ENCODE assay signal across 13 mouse cellular contexts in the genomic region with DNA sequence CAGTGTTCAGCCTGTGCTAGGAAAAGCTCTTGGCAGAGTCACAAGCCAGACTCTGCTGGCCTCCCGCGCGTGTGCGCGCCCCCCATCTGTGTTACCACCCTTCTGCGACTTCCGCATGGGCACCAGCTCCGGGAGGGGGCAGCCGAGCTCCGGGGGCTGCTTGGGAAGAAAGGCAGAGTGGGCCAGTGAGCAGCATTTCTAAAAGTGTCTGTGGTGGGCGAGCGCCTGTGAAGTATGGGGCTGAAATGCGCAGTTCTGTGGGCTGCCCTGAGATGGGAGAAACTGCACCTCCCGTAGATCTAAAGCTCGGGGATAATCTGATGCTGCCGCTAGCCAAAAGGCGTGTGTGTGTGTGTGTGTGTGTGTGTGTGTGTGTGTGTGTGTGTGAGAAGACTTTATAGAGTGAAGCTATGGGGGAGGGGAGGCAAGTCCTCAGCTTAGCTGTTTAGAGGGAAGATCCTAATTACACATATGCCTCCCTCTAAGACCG. TPM values are rescaled to one million over a fixed set of nuclear protein-coding genes. Genes with fewer than 3 reads are reported as not detected.
DNase-seq lines count a peak whose midpoint lies in the region; ATAC-seq and TF ChIP-seq lines count a peak whose summit lies in the region.
"Had no signal": no experiment of that assay in that cellular context is flagged by ENCODE, and none has a peak within 500 bp of the region (broad histone marks: within the 10 kb centered on the region; RNA-seq: fewer than 3 reads in every experiment).

No protein-coding gene starts in this region.

- H3K36me3 ChIP-seq in hindbrain, embryonic 13.5 days = no peaks in the 10 kb centered on the region
- H3K36me3 ChIP-seq in hindbrain, postnatal 0 days (ENCODE audit: insufficient read depth, low read length) = no peaks in the 10 kb centered on the region
- H3K36me3 ChIP-seq in embryonic facial prominence, embryonic 13.5 days = no peaks in the 10 kb centered on the region
- no peaks in the 10 kb centered on the region for H3K36me3 ChIP-seq in midbrain, embryonic 16.5 days (ENCODE audit: control insufficient read depth, insufficient read depth, low read length)
- H3K36me3 ChIP-seq: stomach, embryonic 15.5 days had no signal

- no peak overlapping the region for H3K9ac ChIP-seq in hindbrain, embryonic 13.5 days
- no peak overlapping the region for H3K9ac ChIP-seq in hindbrain, postnatal 0 days (replicated peaks; ENCODE audit: low read length)
- no peak overlapping the region; the same call in 1 of the 2 replicates for H3K9ac ChIP-seq in embryonic facial prominence, embryonic 13.5 days
- H3K9ac ChIP-seq in midbrain, embryonic 16.5 days (ENCODE audit: low read depth, low read length) = 0 out of 2 replicates have a peak overlapping the region, but pooled peaks have one; percentile 15
- H3K9ac ChIP-seq: stomach, embryonic 15.5 days had no signal

- H3K27ac ChIP-seq in hindbrain, embryonic 13.5 days = no peak overlapping the region
- no peak overlapping the region for H3K27ac ChIP-seq in hindbrain, postnatal 0 days
- peak overlapping the region; percentile 55 for H3K27ac ChIP-seq in embryonic facial prominence, embryonic 13.5 days
- no peak overlapping the region for H3K27ac ChIP-seq in midbrain, embryonic 16.5 days (ENCODE audit: low read length)
- H3K27ac ChIP-seq: stomach, embryonic 15.5 days had no signal

- TF ChIP-seq CTCF in hindbrain, postnatal 0 days (IDR thresholded peaks at IDR 0.05; ENCODE audit: low read depth) = no peak

- no peaks in the 10 kb centered on the region for H3K27me3 ChIP-seq in hindbrain, embryonic 13.5 days
- H3K27me3 ChIP-seq in hindbrain, postnatal 0 days (ENCODE audit: insufficient read depth, low read length) = no peaks in the 10 kb centered on the region
- H3K27me3 ChIP-seq in embryonic facial prominence, embryonic 13.5 days = no peaks in the 10 kb centered on the region
- no peaks in the 10 kb centered on the region for H3K27me3 ChIP-seq in midbrain, embryonic 16.5 days (ENCODE audit: control insufficient read depth, insufficient read depth, low read depth, low read length)
- H3K27me3 ChIP-seq: stomach, embryonic 15.5 days had no signal

- no peaks in the 10 kb centered on the region for H3K9me3 ChIP-seq in hindbrain, embryonic 13.5 days
- H3K9me3 ChIP-seq in hindbrain, postnatal 0 days (ENCODE audit: low read length) = no peaks in the 10 kb centered on the region
- H3K9me3 ChIP-seq in embryonic facial prominence, embryonic 13.5 days = no peaks in the 10 kb centered on the region
- no peaks in the 10 kb centered on the region for H3K9me3 ChIP-seq in midbrain, embryonic 16.5 days (replicated peaks; ENCODE audit: control insufficient read depth, low read length, poor library complexity, severe bottlenecking)
- H3K9me3 ChIP-seq: stomach, embryonic 15.5 days had no signal

- 73% methylated on average over 18 of the region's 18 CpGs for WGBS in hindbrain, embryonic 13.5 days
- WGBS in hindbrain, postnatal 0 days = 63% methylated on average over 18 of the region's 18 CpGs
- 55% methylated on average over 18 of the region's 18 CpGs for WGBS in embryonic facial prominence, embryonic 13.5 days
- WGBS in midbrain, embryonic 16.5 days = 59% methylated on average over 18 of the region's 18 CpGs

- H3K4me2 ChIP-seq in hindbrain, embryonic 13.5 days = no peak overlapping the region
- H3K4me2 ChIP-seq in hindbrain, postnatal 0 days (ENCODE audit: low read depth, low read length) = no peak overlapping the region
- no peak overlapping the region for H3K4me2 ChIP-seq in embryonic facial prominence, embryonic 13.5 days
- no peak overlapping the region for H3K4me2 ChIP-seq in midbrain, embryonic 16.5 days (ENCODE audit: low read length)
- H3K4me2 ChIP-seq: stomach, embryonic 15.5 days had no signal

- no peak overlapping the region for H3K4me3 ChIP-seq in hindbrain, embryonic 13.5 days
- no peak overlapping the region for H3K4me3 ChIP-seq in hindbrain, postnatal 0 days (ENCODE audit: low read length)
- H3K4me3 ChIP-seq in embryonic facial prominence, embryonic 13.5 days = no peak overlapping the region
- no peak overlapping the region for H3K4me3 ChIP-seq in midbrain, embryonic 16.5 days (ENCODE audit: low read depth, low read length)
- H3K4me3 ChIP-seq: stomach, embryonic 15.5 days had no signal

- ATAC-seq in hindbrain, embryonic 13.5 days (ENCODE audit: low FRiP score) = peak; percentile 17; the same call in 1 of the 2 replicates
- no peak for ATAC-seq in hindbrain, postnatal 0 days
- no peak for ATAC-seq in embryonic facial prominence, embryonic 13.5 days (ENCODE audit: insufficient number of reproducible peaks, insufficient read depth, low FRiP score, low TSS enrichment, low read depth)
- ATAC-seq in midbrain, embryonic 16.5 days = no peak

- DNase-seq in hindbrain, postnatal 0 days (ENCODE audit: low spot score) = no peak
- peak; percentile 74 for DNase-seq in layer of hippocampus, adult 9-11 months
- no peak for DNase-seq in thymus, postnatal 0 days (ENCODE audit: low spot score)
- no peak for DNase-seq in embryo, embryonic 10 days (ENCODE audit: low spot score)
- no peak for DNase-seq in embryo, embryonic 10.5 days (ENCODE audit: low spot score)
- DNase-seq: heart, postnatal 36 days had no signal

- H3K4me1 ChIP-seq in hindbrain, embryonic 13.5 days (replicated peaks) = peaks cover 57% of the 10 kb centered on the region
- peaks cover 27% of the 10 kb centered on the region for H3K4me1 ChIP-seq in hindbrain, postnatal 0 days (ENCODE audit: insufficient read depth, low read length)
- peaks cover 63% of the 10 kb centered on the region for H3K4me1 ChIP-seq in embryonic facial prominence, embryonic 13.5 days
- H3K4me1 ChIP-seq in midbrain, embryonic 16.5 days (ENCODE audit: control insufficient read depth, insufficient read depth, low read length) = peaks cover 21% of the 10 kb centered on the region

RNA-seq across cellular contexts. Expression of a gene that starts 58.2 kb away (rescaled TPM):
- not detected in 2 replicates for polyA plus RNA-seq in hindbrain, embryonic 13.5 days (2015; fragmentation: Nextera tagmentation; extraction: Ambion mirVana)
- 0.31 TPM in 1 of 2 replicates, not detected in the other for total RNA-seq in hindbrain, postnatal 0 days (2014; rRNA removed)
- polyA plus RNA-seq in hindbrain, postnatal 0 days (2015; fragmentation: Nextera tagmentation; extraction: Ambion mirVana) = not detected in 2 replicates
- not detected in 2 replicates for polyA plus RNA-seq in embryonic facial prominence, embryonic 13.5 days (2015; fragmentation: Nextera tagmentation; extraction: Ambion mirVana)
- polyA plus RNA-seq in midbrain, embryonic 16.5 days (2015; fragmentation: Nextera tagmentation; extraction: Ambion mirVana) = 0.34 TPM in 1 of 2 replicates, not detected in the other
- polyA plus RNA-seq in thymus, postnatal 0 days (2015; fragmentation: Nextera tagmentation; extraction: Ambion mirVana) = 0.23 TPM in 2 replicates
- total RNA-seq: heart, postnatal 36 days had no signal
- polyA plus RNA-seq: C2C12; large intestine, adult 2 months; neural tube, embryonic 14.5 days; stomach, embryonic 15.5 days had no signal
